Mouse (Mus musculus): ENCODE results near the gene C2cd3.

DNA sequence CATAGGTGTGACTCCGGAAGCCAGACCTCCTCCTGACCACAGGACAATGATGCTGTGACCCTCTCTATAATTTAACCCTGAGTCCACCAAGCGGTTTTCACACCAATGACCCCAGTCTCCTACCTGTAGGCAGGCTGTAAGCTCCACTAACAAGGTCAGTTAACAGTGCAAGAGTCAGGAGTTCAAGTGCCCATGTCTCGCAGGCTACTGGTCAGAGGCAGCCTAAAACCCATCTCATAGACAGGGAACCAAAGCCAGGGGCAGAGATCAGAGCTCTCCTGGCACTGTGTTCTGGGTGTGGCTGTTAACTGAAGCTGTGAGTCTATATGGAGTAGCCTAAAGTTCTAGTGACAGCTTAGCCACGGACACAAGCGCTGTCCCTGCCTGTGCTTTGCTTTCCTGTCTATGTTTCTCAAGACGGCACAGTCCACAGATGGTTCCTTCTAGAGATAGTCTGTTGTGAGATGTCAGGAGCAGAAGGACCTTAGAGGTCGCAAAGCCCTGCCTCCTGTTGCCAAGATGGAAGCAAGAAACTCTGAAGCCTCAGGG lies 130.4 kb downstream of the C2cd3 start:
- TF ChIP-seq CTCF (IDR thresholded peaks at IDR 0.05; ENCODE audit: borderline replicate concordance, insufficient read depth, low read depth, low read length) (no peak), POLR2A (IDR thresholded peaks at IDR 0.05; ENCODE audit: borderline replicate concordance, insufficient read depth, low read length) (no peak)
